Mouse (Mus musculus): ENCODE results near the gene Asb10. TPM values are rescaled to one million over a fixed set of nuclear protein-coding genes. Genes with fewer than 3 reads are reported as not detected.

The Asb10 gene
- total RNA-seq, 4 experiments from 2014 or later, result 0.65 to 4.1 (median 2.1) TPM

DNA sequence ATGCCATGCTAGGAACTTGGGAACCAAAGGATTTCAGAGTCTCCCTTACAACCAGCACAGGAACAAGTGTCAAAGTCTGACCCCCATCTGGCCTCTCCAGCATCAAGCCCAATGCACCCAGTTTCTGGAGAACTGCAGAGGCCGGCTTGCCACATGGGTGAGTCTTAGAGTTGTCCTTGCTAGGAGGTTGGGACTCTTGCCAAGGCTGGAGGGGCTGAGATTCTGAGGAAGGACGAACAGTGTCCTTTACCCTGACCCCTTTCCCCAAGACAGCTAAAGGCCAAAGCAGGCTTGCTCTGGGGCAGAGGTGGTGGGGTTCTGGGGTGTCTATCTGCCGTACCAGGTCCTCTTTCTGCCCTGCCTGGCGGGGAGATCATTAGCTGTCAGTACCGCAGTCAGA, 4.3 kb downstream of the Asb10 start:
- no peak for DNase-seq (ENCODE audit: low spot score in 2 of 2)

DNA sequence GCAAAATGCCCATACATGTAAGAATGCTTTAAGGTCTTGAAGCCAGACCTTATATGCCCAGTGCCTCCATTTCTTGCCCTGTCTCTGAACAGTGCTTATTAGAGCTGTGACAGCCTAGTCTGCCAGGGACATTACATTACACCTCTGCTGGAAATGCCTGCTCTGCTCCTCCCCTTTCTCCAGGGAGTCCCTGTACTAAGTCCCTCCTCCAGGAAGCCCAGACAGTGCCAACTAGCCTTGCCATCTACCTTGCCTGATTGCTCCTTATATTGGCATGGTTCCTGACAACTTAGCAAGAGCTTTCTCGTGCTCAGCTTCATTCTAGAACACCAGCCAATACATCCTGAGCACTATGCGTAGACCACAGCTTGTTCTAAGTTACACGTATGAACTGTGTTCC, 5.0 kb downstream of the Asb10 start:
- no peak for DNase-seq (ENCODE audit: low spot score in 2 of 2)

DNA sequence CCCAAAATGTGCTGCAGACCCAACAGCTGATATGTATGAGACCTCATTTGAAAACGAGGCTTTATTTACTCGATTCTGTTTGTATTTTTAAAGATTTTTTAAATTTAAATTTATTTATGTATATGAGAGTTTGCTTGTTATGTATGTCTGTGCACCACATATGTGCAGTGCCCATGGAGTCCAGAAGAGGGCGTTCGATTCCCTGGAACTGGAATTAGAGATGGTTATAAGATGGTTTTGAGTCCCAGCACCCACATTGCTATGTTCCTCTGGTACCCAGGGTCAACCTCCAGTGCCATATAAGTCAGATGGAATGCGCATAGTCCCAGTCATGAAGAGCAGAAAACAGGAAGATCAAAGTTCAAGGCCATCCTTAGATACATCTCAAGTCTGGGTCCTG, 6.5 kb downstream of the Asb10 start:
- no peak for DNase-seq (ENCODE audit: low spot score in 2 of 2)

DNA sequence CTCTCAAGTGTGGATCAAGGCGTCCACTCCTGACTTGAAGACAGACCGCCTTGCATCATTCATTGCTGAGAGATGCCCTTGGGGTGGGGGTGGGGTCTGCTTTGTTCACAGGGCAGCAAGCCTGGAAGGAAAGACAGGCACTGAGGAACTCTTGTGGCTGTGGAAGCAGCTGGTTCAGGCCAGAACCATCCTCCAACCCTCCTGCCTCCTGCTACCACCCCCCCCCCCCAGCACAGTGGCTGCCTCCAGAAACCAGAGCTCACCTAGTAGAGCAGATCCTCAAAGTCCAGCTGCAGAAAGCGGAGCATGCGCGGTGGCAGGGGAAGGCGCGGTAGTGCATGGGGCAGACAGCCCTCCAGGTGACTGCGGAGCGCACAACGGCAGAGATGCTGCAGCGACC, 7.4 kb downstream of the Asb10 start:
- DNase-seq (ENCODE audit: low spot score in 2 of 2), result no peak

DNA sequence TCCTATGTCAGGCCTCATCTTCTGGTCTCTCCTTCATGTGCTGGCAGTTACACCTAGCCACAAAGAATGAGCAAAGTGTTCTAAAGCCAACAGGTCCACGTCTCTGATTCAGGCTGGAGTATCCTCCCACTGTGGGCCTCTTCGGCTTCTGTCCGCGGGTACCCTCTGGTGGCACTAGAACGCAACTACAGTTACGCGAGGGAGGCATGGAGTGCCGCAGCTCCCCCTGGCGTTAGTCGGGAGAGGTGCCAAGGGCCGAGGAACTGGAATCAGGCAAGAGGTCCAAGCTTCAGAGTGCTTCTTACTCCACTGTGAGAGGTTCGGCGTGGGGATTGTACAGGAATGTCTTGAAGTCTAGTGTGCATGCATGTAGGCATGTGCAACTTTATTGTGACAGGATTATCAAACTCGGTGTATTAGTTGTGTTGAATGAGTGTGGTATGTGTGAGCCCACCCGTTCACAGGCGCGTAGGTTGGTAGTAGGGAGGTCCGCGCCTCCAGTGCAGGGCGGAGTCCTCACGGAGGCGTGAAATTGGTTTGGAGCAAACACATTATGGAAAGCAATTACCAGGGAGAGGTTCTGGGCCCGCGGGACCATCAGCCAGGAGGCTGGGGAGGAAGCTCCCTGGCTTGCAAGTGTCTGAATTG, 10.6 kb downstream of the Asb10 start:
- DNase-seq (ENCODE audit: low spot score in 2 of 2), result peak; percentile 71 to 91

DNA sequence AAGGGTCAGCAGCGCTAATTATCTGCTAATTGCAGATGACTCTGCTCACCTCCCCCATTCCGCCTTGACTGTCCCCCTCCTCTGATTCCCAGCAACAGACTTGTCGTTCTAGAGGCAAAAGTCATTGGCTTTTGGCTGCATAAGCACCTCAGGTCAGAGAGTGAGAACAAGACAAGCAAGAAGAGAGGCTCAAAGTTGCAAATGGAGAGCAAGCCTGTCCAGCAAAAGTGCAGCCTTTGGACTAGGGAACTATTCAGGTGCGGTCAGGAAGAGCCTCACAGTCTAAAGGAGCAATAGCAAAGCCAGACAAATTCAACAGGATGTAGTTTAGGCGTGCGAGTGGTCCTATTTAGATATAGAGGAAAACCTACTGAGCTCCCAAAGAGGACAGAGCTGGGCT, 13.0 kb downstream of the Asb10 start:
- DNase-seq (ENCODE audit: low spot score in 2 of 2), result no peak

DNA sequence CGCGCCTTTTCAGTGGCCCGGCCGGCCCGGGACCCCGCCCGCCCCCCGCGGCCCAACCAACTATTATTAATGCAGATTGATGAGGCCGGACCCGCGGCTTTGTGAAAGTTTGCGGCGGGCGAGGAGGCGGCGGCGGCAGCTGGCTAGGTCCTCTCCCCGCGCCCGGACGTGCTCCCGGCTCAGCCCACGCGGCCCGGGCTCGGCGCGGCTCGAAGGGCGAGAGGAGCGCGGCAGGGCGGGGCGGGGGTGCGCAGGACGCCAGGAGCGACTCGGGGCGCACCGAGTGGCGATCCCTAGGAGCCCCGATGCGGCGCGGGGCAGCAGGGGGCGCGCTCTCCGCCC, 13.9 kb downstream of the Asb10 start, which contains the start of gene Gbx1:
Gbx1 (minus strand) TSS at position 314 of the 342 bp plus-strand sequence.
- no peak for DNase-seq (ENCODE audit: low spot score in 2 of 2)

DNA sequence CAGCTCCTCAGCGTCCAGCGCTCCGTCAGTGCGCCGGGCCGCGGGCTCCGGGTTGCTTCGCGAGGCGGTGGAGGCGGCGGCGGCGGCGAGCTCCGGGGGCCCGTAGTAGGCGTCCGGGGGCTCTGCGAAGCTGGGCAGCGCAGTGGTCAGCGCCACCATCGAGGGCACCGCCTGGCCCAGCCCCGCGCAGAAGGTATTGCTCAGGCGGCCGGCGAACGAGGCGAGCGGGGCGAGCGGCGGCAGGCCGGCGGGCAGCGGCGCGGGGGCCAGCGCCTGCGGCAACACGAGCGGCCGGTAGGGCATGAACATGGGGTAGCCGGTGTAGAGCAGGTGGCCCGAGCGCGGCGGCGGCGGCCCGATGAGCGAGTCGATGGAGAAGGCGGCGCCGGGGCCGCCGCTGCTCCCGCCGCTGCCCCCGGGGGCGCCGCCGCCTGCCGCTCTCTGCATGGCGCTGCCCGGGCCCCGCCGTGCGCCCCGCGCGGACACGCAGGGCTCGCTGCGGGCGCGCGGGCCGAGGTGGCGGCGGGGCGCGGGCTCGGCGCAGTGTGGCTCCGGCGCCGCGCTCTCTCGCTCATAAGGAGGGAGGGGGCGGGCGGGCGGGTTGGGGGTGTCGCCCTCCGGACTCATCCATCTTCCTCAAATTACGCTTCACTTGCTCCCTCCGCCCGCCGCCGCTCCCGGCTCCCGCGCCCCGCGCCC, 14.4 kb downstream of the Asb10 start:
- no peak for DNase-seq (ENCODE audit: low spot score in 2 of 2)

DNA sequence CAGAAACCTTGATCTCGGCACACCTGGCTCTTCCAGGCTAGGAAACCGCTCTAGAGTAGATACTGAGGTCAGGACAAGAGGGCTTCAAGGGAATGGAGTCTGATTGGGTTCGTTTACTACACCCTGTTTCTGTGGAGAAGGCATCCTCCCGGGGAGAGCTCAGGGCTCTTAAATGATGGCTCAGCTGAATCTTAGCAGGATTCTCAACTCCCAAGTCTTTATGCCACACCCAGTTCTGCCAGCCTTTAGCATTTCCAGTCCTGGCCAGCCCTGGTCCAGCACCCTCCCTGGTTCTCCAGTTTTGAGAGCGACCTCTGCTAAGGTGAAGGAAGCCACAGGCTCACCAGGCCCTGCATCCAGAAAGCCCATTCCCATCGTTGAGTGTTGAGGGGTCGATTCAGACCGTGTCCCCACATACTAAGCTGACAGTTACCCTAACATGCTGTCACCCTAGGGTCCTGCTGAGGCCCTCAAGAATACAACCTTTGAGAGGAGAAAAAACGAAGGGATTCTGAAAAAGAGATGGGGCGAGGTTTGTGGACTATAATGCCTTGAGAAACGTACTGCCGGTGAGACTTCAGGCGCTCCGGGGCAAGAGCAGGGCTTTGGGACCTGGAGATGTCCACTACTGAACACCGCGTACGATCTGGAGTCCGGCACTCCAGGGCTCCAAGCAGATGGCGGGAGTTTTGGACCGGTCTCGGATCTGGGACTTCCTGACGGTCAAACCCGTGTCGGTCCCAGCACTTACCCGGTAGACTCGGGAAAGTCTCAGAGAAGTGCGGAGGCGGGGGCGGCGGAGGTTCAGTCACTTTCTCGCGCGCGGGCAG, 15.2 kb downstream of the Asb10 start:
- no peak for DNase-seq (ENCODE audit: low spot score in 2 of 2)

DNA sequence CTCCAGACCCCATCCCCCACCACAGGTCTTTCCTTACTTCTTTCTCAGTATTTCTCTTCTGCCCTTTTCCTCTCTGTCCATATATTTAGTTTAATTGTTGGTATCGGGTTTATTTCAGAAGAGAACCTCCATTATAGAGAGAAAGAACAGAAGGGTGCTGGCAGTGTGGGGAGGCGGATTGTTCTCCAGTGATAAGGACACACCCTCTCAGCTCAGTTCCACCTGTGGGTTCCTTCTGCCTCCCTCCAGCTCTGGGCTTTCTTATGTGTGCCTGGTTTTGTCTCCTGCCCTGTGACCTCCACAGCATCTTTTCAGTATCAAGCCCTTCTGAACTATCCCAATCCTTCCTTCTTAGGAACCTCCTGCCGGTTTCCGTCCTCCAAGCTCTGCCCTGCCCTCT, 16.3 kb downstream of the Asb10 start:
- no peak for DNase-seq (ENCODE audit: low spot score in 2 of 2)

DNA sequence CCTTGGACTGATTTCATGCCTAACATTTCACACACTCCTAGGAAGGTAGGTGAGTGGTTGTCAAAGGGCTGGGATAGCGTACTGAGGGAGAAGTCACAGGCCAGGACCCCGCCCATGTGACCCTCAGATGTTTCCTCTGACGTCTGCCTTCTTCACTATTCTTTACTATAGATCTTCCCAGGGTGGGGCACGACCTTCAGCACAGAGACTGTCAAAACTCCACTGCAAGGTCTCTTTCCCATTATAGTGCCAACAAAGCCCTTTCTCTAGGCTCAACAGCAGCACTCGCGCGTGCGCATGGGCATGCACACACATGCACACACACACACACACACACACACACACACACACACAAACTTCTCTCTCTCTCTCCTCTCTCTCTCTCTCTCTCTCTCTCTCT, 17.0 kb downstream of the Asb10 start:
- no peak for DNase-seq (ENCODE audit: low spot score in 2 of 2)

DNA sequence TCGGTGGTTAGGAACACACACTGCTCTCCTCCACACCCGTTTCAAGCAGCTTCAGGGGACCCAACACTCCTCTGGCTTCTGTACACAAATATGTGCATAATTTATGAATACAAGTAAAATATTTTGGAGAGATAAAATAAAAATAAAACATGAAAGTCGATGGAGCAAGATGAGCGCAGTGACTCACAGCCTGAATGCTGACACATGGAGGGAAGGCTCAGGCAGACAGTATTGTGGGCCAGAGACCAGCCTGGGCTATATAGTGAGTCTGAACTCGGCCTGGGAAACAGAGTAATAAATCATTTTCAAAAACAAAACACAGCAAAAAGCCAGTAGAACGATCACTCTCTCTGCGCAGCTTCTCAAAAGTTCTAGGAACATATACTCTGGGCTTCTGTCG, 19.4 kb downstream of the Asb10 start:
- no peak for DNase-seq (ENCODE audit: low spot score in 2 of 2)

DNA sequence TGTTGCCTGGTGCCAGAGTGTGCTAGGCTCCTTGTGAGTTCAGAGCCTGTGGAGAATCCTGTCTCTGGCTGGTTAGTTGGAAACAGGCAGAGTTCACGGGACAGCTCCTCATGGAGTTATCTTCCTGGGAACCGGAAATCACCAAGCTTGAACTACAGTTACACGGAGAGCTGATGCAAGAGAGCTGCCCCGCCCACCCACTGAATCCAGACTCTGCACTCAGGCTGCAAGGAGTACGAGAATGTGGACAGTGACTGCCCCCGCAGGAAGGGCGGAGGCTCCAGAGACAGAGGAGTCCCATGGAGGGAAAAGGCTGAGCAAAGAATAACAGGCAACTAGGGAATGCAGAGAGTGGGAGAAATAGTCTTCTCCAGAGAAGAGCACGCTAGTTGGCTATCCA, 28.5 kb downstream of the Asb10 start:
- DNase-seq (ENCODE audit: low spot score in 2 of 2), result no peak

DNA sequence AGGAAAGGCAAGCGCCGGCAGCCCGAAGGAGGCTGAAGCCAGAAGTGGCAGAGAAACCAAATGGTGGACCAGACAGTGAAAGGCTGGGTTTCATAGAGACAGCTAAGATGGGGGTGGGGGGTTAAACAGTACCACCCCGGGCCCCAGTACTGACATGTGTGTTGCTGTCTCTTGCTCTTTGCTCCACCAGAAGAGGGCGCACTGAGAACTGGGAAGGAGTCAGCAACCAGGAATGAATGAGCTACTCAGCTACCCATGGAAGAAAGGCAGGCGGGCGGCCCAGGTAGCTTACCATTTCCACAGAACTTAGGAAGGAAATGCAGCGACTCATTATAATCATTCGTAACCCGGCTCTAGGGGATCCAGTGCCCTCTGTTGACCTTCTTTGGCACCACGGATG, 30.1 kb downstream of the Asb10 start:
- no peak for DNase-seq (ENCODE audit: low spot score in 2 of 2)

DNA sequence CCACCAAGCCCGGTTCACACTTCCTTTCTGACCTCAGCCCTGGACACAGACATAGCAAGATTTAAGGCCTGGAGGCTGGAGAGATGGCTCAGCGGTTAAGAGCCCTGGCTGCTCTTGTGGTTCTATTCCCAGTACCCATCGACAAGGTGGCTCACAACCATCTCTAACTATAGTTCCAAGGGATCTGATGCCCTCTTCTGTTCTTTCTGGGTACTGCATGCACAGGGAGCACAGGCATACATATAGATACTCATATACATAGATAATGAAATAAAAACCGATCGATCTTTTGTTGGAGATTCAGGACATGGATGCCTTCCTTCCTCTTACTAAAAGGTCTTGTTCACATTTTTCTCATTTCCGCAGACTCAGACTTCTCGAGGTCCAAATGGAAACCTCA, 32.4 kb downstream of the Asb10 start:
- no peak for DNase-seq (ENCODE audit: low spot score in 2 of 2)

DNA sequence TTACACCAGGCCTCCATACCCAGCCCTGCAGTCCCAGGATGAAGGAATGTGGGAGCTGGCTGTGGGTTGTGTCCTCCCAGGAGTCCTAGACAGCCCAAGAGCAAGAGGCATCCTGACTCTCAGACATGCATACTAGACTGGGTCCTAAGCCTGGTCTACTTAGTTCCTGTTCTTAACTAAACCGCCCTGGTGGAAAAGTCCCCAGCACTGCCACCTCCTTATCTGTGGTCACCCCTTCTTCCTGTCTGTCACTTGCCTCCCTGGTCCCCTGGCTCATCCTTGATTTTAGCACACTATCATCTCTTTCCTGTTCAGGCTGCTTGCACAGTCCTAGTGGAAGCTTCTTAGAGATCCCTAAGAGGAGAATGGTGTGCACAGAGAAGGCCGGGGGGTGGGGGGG, 35.3 kb downstream of the Asb10 start:
- no peak for DNase-seq (ENCODE audit: low spot score in 2 of 2)

DNA sequence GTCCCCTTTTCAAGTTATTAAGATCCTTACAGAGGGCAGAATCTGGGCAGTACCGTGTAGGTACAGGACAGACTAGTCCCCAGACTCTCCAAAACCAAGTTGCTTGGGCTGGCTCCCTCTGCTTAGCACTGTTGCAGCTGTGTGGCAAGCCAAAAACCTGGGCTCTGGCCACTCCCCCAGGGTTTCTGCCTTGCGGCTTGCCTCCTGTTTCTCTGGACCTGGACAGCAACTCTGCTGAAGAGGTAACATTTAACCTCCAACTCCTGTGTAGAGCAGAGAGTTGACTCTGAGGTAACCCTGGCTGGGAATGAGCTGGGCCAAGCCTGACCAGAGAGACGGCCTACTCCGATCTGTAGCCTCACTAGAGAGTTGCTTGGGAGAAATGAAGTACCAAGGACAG, 38.0 kb downstream of the Asb10 start:
- no peak for DNase-seq (ENCODE audit: low spot score in 2 of 2)

DNA sequence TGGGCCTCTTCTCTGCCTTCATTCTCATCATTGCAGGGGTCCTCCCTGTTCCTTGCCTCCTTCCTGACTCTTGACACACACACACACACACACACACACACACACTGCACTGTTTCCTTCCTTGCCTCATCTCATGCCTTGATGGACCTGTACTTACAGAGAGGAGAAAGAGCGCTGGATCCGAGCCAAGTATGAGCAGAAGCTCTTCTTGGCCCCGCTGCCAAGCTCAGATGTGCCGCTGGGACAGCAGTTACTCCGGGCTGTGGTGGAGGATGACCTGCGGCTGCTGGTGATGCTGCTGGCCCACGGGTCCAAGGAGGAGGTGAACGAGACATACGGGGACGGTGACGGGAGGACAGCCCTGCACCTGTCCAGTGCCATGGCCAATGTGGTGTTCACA, 39.9 kb downstream of the Asb10 start:
- DNase-seq (ENCODE audit: low spot score in 2 of 2), result no peak

DNA sequence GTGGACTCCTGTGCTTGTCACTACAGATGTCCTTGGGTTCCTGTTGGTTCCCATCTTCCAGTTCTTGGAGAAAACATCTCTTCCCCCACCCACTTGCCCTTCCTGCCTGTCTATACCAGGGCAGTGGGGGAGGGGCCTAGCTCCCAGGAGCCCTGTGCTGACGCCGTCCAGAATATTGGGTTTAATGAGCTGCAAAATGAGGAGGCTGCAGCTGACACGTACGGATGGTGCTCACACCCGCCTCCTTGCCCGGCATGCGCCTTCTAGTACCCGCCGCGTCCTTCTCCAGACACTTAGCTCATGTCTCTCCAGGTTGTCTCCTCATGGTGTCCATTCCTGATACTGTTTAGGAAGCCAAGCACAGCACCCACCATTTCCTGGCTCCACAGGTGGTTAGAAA, 41.7 kb downstream of the Asb10 start:
- no peak for DNase-seq (ENCODE audit: low spot score in 2 of 2)

DNA sequence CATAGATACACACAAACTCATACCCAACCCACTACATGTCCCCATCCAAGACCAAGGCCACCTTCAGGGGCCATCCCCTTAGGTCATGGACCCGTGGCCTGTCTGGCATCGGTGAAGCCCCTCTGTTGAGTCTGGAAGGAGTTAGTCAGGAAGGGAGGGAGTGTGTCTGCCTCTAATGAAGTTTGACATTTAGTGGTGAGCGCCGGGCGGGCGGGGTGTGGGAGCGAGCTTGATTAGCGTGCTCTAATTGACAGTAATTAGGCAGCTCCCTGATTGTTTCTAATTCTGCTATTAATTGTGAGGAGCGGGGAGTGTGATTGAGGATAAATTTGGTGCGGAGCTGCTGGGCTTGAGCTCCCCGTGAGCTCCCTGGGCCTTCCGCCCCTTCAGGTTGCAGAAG, 43.3 kb downstream of the Asb10 start:
- DNase-seq (ENCODE audit: low spot score in 2 of 2), result no peak

DNA sequence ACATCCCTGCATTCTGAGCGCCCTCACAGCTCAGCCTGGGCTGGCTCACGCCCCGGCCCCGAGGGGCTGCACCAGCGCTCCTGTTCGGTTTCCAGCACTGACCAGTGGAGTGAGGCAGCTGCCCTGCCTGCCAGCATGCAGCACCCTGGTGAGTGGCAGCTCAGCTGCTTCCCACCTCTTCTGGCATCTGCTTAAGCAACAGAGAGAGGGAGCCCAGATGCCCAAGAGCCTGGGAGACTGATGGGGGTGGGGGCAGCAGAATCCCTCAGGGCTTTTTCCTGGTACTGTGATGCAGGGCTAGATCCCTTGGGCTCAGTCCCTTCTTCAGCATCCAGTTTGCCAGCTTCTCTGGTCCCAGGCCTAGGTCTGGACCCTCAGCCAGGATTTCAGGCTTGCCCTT, 44.0 kb downstream of the Asb10 start:
- no peak for DNase-seq (ENCODE audit: low spot score in 2 of 2)

DNA sequence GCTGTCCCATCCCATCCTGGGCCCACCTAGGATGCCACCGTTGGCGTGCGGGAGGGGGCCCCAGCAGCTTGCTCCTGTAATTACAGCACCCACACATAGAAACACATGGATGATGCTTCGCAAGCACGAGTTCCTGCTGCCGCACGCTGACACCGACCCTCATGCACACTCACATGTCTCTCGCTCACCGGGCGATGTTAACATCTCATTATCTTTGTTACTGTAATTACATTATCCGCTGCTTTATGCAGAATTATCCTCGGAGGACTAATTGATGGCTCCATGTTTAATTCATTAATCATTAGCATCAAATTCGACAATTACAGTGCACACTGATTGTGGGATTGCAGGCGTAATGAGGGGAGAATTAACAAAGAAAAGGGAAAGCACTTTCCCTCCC, 45.8 kb downstream of the Asb10 start:
- no peak for DNase-seq (ENCODE audit: low spot score in 2 of 2)

All from left cerebral cortex, adult 8-10 months (tissue).